Mouse (Mus musculus) inflammation-experienced regulatory T-cells (primary cell): ENCODE measurements around the gene Vmn1r29. TPM values are rescaled to one million over a fixed set of nuclear protein-coding genes. Genes with fewer than 3 reads are reported as not detected.

Experiments used
- polyA plus RNA-seq, 2 experiments: library from polyadenylated mRNA; unstranded; fragments of 100-300 nt; shearing (Covaris generic); gene quantifications; one replicate each; pipeline ENCODE4 v1.2.1; 2017

Vmn1r29 gene
- polyA plus RNA-seq, result under 1 TPM in 1 of 2 experiments, not detected in 1; 0.38 TPM

DNA sequence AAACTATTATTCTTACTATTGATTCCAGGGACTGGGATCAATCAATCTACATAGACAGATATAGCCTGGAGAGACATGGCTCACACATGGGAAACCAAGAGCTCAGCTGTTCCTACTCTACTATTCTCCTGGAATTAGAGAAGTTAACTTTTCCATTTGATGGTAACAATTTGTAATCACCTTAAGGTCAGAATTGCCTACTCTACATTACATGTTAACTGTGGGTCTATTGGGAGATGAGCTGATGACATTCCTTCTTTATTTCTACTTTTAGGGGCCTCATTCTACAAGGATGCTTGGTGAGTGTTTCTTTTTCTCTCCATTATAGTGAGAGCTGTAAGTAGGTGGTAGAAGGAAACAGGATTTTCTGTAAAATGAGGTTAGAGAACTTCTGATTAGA, at the start of gene Vmn1r29:
TSS of gene Vmn1r29 (plus strand) at position 301 of the 400 bp plus-strand sequence.

DNA sequence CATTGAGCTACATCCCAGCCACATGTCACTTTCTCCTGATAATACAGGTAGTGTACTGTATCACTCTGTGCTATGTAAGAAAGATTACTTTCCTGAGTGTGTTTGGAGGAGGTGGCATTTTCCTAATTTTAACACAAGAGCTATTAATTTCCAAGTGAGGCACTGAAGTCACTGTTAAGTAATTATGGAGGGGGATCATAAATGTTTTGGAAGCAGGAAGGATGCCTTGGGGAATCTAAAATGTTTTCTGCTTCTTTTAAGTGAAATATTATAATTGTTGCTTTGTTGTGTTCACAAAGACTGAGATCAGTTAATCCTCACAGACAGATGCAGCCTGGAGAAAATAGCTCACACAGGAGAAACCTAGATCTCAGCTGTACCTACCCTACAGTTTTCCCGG, 39.6 kb upstream of the Vmn1r29 start, which contains the start of gene Vmn1r28:
TSS of gene Vmn1r28 (plus strand) at position 301 of the 400 bp plus-strand sequence.

Other genes with a start within 250 kb of the Vmn1r29 start
- gene Vmn1r27, start 82.7 kb upstream of the Vmn1r29 start, polyA plus RNA-seq, result not detected
- under 1 TPM; 0.05 to 0.12 TPM for gene Vmn1r28, start 39.5 kb upstream of the Vmn1r29 start, polyA plus RNA-seq
- not detected for gene Vmn1r30, start 141.8 kb downstream of the Vmn1r29 start, polyA plus RNA-seq
- gene Vmn1r31, start 173.8 kb downstream of the Vmn1r29 start, polyA plus RNA-seq, result not detected